Mouse (Mus musculus) cerebellum, adult 2 months (tissue): Measurements from ENCODE around the gene Nt5c1a.

ENCODE experiments used
- CTCF ChIP-seq: fragments of 200-500 bp; IDR thresholded peaks from 2 replicates; pipeline ENCODE4 v1.5.1; 2011; ENCODE audit warnings: low read depth, mild to moderate bottlenecking, control low read depth, low read length, moderate library complexity, borderline replicate concordance; ENCODE audit not compliant: insufficient read depth
- POLR2A ChIP-seq: fragments of 200-500 bp; IDR thresholded peaks from 2 replicates; pipeline ENCODE4 v1.6.1; 2011; ENCODE audit warnings: low read length, control low read depth, borderline replicate concordance; ENCODE audit not compliant: insufficient read depth

DNA sequence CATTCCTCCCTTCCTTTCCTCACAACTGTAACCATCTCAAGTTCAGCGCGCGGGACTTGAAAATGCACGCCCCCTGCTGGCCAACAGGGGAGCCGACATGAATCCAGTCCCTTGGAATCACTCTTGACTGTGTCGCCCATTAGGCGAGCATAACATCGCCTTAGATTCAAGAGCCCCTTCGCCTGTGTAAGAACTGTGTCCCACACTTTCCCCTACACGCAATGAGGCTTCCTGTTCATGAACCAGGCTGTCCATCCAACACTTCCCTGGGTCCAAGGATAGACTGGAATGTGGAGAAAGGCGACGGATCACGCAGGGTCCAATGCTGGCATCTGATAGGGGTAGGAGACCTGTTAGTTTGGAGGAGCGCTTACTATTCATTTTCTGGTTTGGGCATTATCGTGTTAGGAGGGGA, 526 bp upstream of the Nt5c1a start:
- TF ChIP-seq CTCF (peak; percentile 80), POLR2A (peak; percentile 49; the same call in 1 of the 2 replicates)
